Mouse (Mus musculus) spleen, postnatal 36 days (tissue): ENCODE data around the gene Gnas.

Experiments used
- DNase-seq, 2 experiments: peaks; one replicate each; pipeline ENCODE4 v3.0.0; 2022; ENCODE audit warnings: low spot score in 2 of 2, mixed read lengths in 1 of 2

Gene Gnas

GRCm38 (mm10) chr2:174284011-174284410 lies at the start of gene Gnas:
Gene Gnas (plus strand): TSS chr2:174284320.
- no peak for DNase-seq

- DNase-seq = no peak
These were observed 41.7 kb upstream of the Gnas start for GRCm38 (mm10) chr2:174242431-174242830.

GRCm38 (mm10) chr2:174251963-174252362 lies 32.2 kb upstream of the Gnas start:
- DNase-seq = no peak

GRCm38 (mm10) chr2:174257312-174257711 lies 26.8 kb upstream of the Gnas start:
- DNase-seq = no peak

GRCm38 (mm10) chr2:174260004-174260403 lies 24.1 kb upstream of the Gnas start:
- no peak for DNase-seq

- no peak for DNase-seq
These were observed 23.0 kb upstream of the Gnas start for GRCm38 (mm10) chr2:174260908-174261800.

GRCm38 (mm10) chr2:174261801-174262200 lies 22.3 kb upstream of the Gnas start:
- no peak for DNase-seq

GRCm38 (mm10) chr2:174263110-174263815 lies 20.9 kb upstream of the Gnas start:
- no peak for DNase-seq

GRCm38 (mm10) chr2:174264248-174264647 lies 19.9 kb upstream of the Gnas start:
- DNase-seq = no peak

GRCm38 (mm10) chr2:174270416-174270815 lies 13.7 kb upstream of the Gnas start:
- no peak for DNase-seq

GRCm38 (mm10) chr2:174271459-174271858 lies 12.7 kb upstream of the Gnas start:
- no peak for DNase-seq

GRCm38 (mm10) chr2:174273131-174273530 lies 11.0 kb upstream of the Gnas start:
- DNase-seq = no peak

GRCm38 (mm10) chr2:174273961-174274360 lies 10.2 kb upstream of the Gnas start:
- no peak for DNase-seq

- no peak for DNase-seq
These were observed 4.3 kb upstream of the Gnas start for GRCm38 (mm10) chr2:174279771-174280170.

GRCm38 (mm10) chr2:174283341-174283740 lies 779 bp upstream of the Gnas start:
- DNase-seq = no peak

GRCm38 (mm10) chr2:174284807-174285457 lies 812 bp downstream of the Gnas start:
- DNase-seq = no peak

GRCm38 (mm10) chr2:174285921-174286470 lies 1.9 kb downstream of the Gnas start:
- DNase-seq = no peak

GRCm38 (mm10) chr2:174287921-174288320 lies 3.8 kb downstream of the Gnas start:
- DNase-seq = no peak

GRCm38 (mm10) chr2:174288673-174289430 lies 4.7 kb downstream of the Gnas start:
- DNase-seq = no peak

GRCm38 (mm10) chr2:174291029-174291661 lies 7.0 kb downstream of the Gnas start:
- DNase-seq = no peak

- DNase-seq = no peak
These were observed 7.5 kb downstream of the Gnas start for GRCm38 (mm10) chr2:174291662-174292030.
